Mouse (Mus musculus): ENCODE measurements around the gene Mpl. TPM values are rescaled to one million over a fixed set of nuclear protein-coding genes. Genes with fewer than 3 reads are reported as not detected.
A peak's percentile ranks its signal among the peaks of the same experiment; 100 is the strongest.

Gene Mpl
- polyA plus RNA-seq, 1 experiment from 2014 or later: 0.48 TPM

- no peak for ATAC-seq (ENCODE audit: insufficient read depth, low FRiP score)
Measured at GRCm38 (mm10) chr4:118416329-118416728, 41.0 kb downstream of the Mpl start.

DNA sequence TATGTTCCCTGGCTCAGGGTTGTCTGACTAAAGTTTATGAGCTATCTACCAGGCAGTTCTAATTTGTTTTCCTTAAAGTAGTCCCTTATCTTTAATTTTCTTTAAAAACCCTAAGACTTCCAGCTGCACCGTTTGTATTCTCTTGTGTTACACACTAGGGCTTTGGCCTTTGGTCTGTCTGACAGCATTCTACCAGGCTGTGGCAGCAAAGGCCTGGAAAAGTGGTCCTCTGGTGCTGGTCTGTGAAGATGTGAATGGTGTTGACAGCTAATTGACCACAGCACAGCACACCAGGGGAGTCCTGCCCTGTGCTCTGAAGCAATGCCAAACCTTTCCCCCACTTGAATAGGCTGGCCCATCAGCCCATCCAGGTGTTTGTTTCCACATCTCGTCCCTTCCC, 41.5 kb downstream of the Mpl start:
- peak; percentile 29; the same call in 1 of the 2 replicates for ATAC-seq (ENCODE audit: insufficient read depth, low FRiP score)
- no peak overlapping the region for H3K4me3 ChIP-seq (replicated peaks; ENCODE audit: low read length)
- 86% methylated on average over 2 of the region's 2 CpGs for WGBS
- H3K9me3 ChIP-seq (replicated peaks; ENCODE audit: control insufficient read depth, low read length): no peaks in the 10 kb centered on the region
- no peak overlapping the region for H3K9ac ChIP-seq (ENCODE audit: low read length)
- no peak overlapping the region for H3K4me2 ChIP-seq (ENCODE audit: low read depth, low read length)
- H3K27ac ChIP-seq (ENCODE audit: low read length): no peak overlapping the region
- no peaks in the 10 kb centered on the region for H3K27me3 ChIP-seq (ENCODE audit: control insufficient read depth, insufficient read depth, low read length)
- H3K4me1 ChIP-seq (ENCODE audit: control insufficient read depth, insufficient read depth, low read length): no peaks in the 10 kb centered on the region
- H3K36me3 ChIP-seq (ENCODE audit: control insufficient read depth, insufficient read depth, low read length): peaks cover 3% of the 10 kb centered on the region; the same call in 1 of the 2 replicates

More at GRCm38 (mm10) chr4:118416329-118416728, 41.0 kb downstream of the Mpl start:
- Histone ChIP-seq H3K4me1 (ENCODE audit: control insufficient read depth, insufficient read depth, low read length) (no peaks in the 10 kb centered on the region), H3K27ac (ENCODE audit: low read length) (no peak overlapping the region), H3K4me2 (ENCODE audit: low read depth, low read length) (no peak overlapping the region), H3K4me3 (replicated peaks; ENCODE audit: low read length) (no peak overlapping the region), H3K9me3 (replicated peaks; ENCODE audit: control insufficient read depth, low read length) (no peaks in the 10 kb centered on the region), H3K9ac (ENCODE audit: low read length) (no peak overlapping the region), H3K27me3 (ENCODE audit: control insufficient read depth, insufficient read depth, low read length) (no peaks in the 10 kb centered on the region), H3K36me3 (ENCODE audit: control insufficient read depth, insufficient read depth, low read length) (peaks cover 3% of the 10 kb centered on the region; the same call in 1 of the 2 replicates)
- 89% methylated on average over 5 of the region's 5 CpGs for WGBS

DNA sequence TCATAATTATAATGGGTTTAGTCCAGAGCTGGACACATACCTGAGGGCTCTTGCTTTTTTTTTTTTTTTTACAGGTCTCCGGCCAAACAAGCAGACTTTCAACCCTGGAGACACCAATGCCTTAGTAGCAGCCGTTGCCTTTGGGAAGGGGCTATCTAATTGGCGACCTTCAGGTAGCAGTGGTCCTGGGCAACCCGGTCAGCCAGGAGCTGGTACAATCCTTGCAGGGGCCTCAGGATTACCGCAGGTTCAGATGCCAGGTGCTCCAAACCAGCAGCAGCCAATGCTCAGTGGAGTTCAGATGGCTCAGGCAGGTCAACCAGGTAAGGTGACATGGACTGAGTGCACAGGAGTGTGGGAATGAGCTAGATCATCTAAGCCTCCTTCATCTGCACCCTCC, 43.8 kb downstream of the Mpl start:
- Histone ChIP-seq H3K36me3 (ENCODE audit: control insufficient read depth, insufficient read depth, low read length) (no peaks in the 10 kb centered on the region; the same call in 1 of the 2 replicates), H3K27ac (ENCODE audit: low read length) (no peak overlapping the region), H3K4me1 (ENCODE audit: control insufficient read depth, insufficient read depth, low read length) (peaks cover 4% of the 10 kb centered on the region; the same call in 1 of the 2 replicates), H3K9ac (ENCODE audit: low read length) (no peak overlapping the region), H3K9me3 (replicated peaks; ENCODE audit: control insufficient read depth, low read length) (no peaks in the 10 kb centered on the region), H3K4me3 (replicated peaks; ENCODE audit: low read length) (no peak overlapping the region), H3K27me3 (ENCODE audit: control insufficient read depth, insufficient read depth, low read length) (no peaks in the 10 kb centered on the region), H3K4me2 (ENCODE audit: low read depth, low read length) (no peak overlapping the region)
- no peak for ATAC-seq (ENCODE audit: insufficient read depth, low FRiP score)
- WGBS: 95% methylated on average over 5 of the region's 5 CpGs

DNA sequence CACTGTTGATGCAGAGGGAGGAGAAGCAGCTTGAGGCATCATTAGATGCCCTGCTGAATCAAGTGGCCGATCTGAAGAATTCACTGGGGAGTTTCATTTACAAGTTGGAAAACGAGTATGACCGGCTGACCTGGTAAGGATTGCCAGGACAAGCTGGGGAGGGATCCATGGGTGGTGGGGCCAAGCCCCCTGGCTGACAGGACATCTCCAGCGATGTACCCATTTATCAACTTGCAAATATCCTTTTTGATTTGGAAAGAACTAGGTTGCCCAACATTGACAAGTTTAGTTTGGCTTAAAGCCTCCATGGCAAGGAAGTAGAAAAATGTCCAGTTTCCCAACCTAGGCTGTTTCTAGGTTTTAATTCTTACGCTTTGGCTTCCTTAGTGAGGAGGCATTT, 46.4 kb downstream of the Mpl start:
- no peaks in the 10 kb centered on the region for H3K9me3 ChIP-seq (replicated peaks; ENCODE audit: control insufficient read depth, low read length)
- no peaks in the 10 kb centered on the region; the same call in 1 of the 2 replicates for H3K36me3 ChIP-seq (ENCODE audit: control insufficient read depth, insufficient read depth, low read length)
- ATAC-seq (ENCODE audit: insufficient read depth, low FRiP score): no peak
- WGBS: 93% methylated on average over 5 of the region's 5 CpGs
- no peak overlapping the region for H3K9ac ChIP-seq (ENCODE audit: low read length)
- no peak overlapping the region for H3K4me2 ChIP-seq (ENCODE audit: low read depth, low read length)
- peaks cover 9% of the 10 kb centered on the region for H3K4me1 ChIP-seq (ENCODE audit: control insufficient read depth, insufficient read depth, low read length)
- no peak overlapping the region for H3K4me3 ChIP-seq (replicated peaks; ENCODE audit: low read length)
- H3K27me3 ChIP-seq (ENCODE audit: control insufficient read depth, insufficient read depth, low read length): no peaks in the 10 kb centered on the region
- no peak overlapping the region for H3K27ac ChIP-seq (ENCODE audit: low read length)

DNA sequence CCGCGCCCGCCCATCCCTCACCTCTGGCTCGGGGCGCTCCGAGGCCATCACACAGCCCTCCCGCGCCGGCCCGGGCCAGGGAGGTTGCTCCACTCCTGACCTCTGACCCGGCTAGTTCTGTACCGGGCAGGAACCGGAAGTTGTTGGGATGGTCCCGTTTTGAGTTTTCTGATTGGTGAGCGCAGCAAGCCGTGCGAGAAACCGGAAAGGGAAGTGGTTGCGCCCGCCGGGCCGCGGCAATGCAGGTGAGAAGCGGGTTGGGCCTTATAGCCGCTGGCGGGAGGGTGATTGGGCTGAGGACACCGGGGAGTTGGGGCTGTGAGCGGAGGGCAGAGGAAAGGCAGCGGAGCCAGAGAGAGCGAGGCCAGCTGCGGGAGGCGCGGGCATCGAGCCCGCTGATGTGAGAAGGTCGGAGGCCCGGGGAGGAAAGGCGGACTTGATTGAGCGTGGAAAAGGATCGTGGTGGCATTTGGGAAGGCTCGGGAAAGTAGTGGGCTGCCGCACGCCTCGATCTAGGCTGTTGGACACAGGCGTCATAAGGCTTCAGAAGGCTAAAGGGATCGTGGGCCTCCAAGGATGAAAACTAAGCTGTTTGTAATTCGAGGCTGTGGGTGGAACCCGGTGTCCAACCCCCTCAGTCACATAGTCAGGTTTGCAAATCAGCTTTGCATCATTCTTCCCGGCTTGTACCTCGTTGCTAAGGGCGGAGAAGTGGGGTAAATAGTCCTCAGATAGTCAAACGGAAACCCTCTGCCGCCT, 48.0 kb downstream of the Mpl start, which contains the start of the genes Szt2 and Med8:
Szt2 (minus strand) TSS at position 132 of the 759 bp plus-strand sequence.
Med8 (plus strand) TSS at position 196 of the 759 bp plus-strand sequence.
- no peaks in the 10 kb centered on the region; the same call in 1 of the 2 replicates for H3K36me3 ChIP-seq (ENCODE audit: control insufficient read depth, insufficient read depth, low read length)

GRCm38 (mm10) chr4:118402701-118403100, 54.6 kb downstream of the Mpl start:
- WGBS: 92% methylated on average over 12 of the region's 12 CpGs
- H3K36me3 ChIP-seq (ENCODE audit: control insufficient read depth, insufficient read depth, low read length): 0 out of 2 replicates have a peak, but pooled peaks cover 13% of the 10 kb centered on the region
- no peaks in the 10 kb centered on the region for H3K27me3 ChIP-seq (ENCODE audit: control insufficient read depth, insufficient read depth, low read length)
- no peak overlapping the region for H3K27ac ChIP-seq (ENCODE audit: low read length)
- no peak overlapping the region for H3K9ac ChIP-seq (ENCODE audit: low read length)
- H3K4me1 ChIP-seq (ENCODE audit: control insufficient read depth, insufficient read depth, low read length): no peaks in the 10 kb centered on the region
- no peak overlapping the region for H3K4me3 ChIP-seq (replicated peaks; ENCODE audit: low read length)
- H3K9me3 ChIP-seq (replicated peaks; ENCODE audit: control insufficient read depth, low read length): no peaks in the 10 kb centered on the region
- H3K4me2 ChIP-seq (ENCODE audit: low read depth, low read length): no peak overlapping the region
- no peak for ATAC-seq (ENCODE audit: insufficient read depth, low FRiP score)

More for the DNA sequence above, 48.0 kb downstream of the Mpl start, which contains the start of the genes Szt2 and Med8:
- Histone ChIP-seq H3K27me3 (ENCODE audit: control insufficient read depth, insufficient read depth, low read length) (no peaks in the 10 kb centered on the region), H3K9ac (ENCODE audit: low read length) (peak within 1 kb of the TSS; percentile 86), H3K4me2 (ENCODE audit: low read depth, low read length) (peak within 1 kb of the TSS; percentile 80), H3K4me1 (ENCODE audit: control insufficient read depth, insufficient read depth, low read length) (peaks cover 9% of the 10 kb centered on the region), H3K9me3 (replicated peaks; ENCODE audit: control insufficient read depth, low read length) (no peaks in the 10 kb centered on the region), H3K4me3 (replicated peaks; ENCODE audit: low read length) (peak within 1 kb of the TSS; percentile 80), H3K27ac (ENCODE audit: low read length) (peak within 1 kb of the TSS; percentile 69)
- WGBS: under 1% methylated on average over 53 of the region's 53 CpGs
- ATAC-seq (ENCODE audit: insufficient read depth, low FRiP score): peak; percentile 94

- H3K27me3 ChIP-seq (ENCODE audit: control insufficient read depth, insufficient read depth, low read length): no peaks in the 10 kb centered on the region
- H3K4me3 ChIP-seq (replicated peaks; ENCODE audit: low read length): no peak overlapping the region
- H3K4me1 ChIP-seq (ENCODE audit: control insufficient read depth, insufficient read depth, low read length): no peaks in the 10 kb centered on the region
- H3K4me2 ChIP-seq (ENCODE audit: low read depth, low read length): no peak overlapping the region
- H3K27ac ChIP-seq (ENCODE audit: low read length): no peak overlapping the region
- H3K36me3 ChIP-seq (ENCODE audit: control insufficient read depth, insufficient read depth, low read length): 0 out of 2 replicates have a peak, but pooled peaks cover 13% of the 10 kb centered on the region
- no peak overlapping the region for H3K9ac ChIP-seq (ENCODE audit: low read length)
- no peak for ATAC-seq (ENCODE audit: insufficient read depth, low FRiP score)
- WGBS: 83% methylated on average over 5 of the region's 5 CpGs
- no peaks in the 10 kb centered on the region for H3K9me3 ChIP-seq (replicated peaks; ENCODE audit: control insufficient read depth, low read length)
Measured at GRCm38 (mm10) chr4:118401918-118402317, 55.4 kb downstream of the Mpl start.

DNA sequence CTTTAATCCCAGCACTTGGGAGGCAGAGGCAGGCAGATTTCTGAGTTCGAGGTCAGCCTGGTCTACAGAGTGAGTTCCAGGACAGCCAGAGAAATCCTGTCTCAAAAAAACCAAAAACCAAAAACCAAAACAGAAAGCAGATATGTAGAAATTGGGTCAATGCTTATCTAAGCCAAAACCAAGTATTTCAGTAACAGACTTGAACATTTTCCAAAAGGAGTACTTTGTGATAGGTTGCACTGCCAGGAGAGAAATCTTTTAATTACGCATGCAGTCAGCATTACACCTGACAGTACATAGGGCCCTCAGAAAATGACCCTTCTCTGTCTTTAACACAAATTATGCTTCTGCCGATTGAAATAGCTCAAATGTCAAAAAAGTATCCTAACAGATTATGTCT, 55.9 kb downstream of the Mpl start:
- Histone ChIP-seq H3K4me1 (ENCODE audit: control insufficient read depth, insufficient read depth, low read length) (no peaks in the 10 kb centered on the region), H3K36me3 (ENCODE audit: control insufficient read depth, insufficient read depth, low read length) (0 out of 2 replicates have a peak, but pooled peaks cover 13% of the 10 kb centered on the region), H3K4me2 (ENCODE audit: low read depth, low read length) (no peak overlapping the region), H3K9me3 (replicated peaks; ENCODE audit: control insufficient read depth, low read length) (no peaks in the 10 kb centered on the region), H3K9ac (ENCODE audit: low read length) (no peak overlapping the region), H3K27ac (ENCODE audit: low read length) (no peak overlapping the region), H3K4me3 (replicated peaks; ENCODE audit: low read length) (no peak overlapping the region), H3K27me3 (ENCODE audit: control insufficient read depth, insufficient read depth, low read length) (no peaks in the 10 kb centered on the region)
- ATAC-seq (ENCODE audit: insufficient read depth, low FRiP score): no peak
- 83% methylated on average over 3 of the region's 3 CpGs for WGBS

DNA sequence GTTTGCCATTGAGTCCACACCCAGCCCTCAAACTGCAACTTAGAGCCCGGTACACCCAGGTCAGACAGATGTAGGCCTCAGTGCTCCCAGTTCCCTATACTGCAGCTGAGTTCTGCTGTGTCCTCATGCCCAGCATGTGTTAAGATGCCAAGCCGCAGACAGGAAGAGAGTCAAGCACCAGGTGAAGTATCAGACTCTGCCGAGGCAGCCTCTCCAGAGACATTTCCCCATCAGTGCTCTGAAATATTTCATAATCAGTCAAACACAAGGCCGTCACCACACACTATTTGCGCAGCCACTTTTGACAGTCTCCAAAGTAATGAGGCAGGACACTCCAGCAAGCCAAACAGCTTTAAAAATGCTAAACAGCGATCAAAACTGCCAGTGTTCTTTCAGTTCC, 58.9 kb downstream of the Mpl start:
- no peak overlapping the region for H3K9ac ChIP-seq (ENCODE audit: low read length)
- H3K9me3 ChIP-seq (replicated peaks; ENCODE audit: control insufficient read depth, low read length): no peaks in the 10 kb centered on the region
- H3K4me2 ChIP-seq (ENCODE audit: low read depth, low read length): no peak overlapping the region
- H3K27ac ChIP-seq (ENCODE audit: low read length): no peak overlapping the region
- no peak overlapping the region for H3K4me3 ChIP-seq (replicated peaks; ENCODE audit: low read length)
- ATAC-seq (ENCODE audit: insufficient read depth, low FRiP score): no peak
- H3K4me1 ChIP-seq (ENCODE audit: control insufficient read depth, insufficient read depth, low read length): no peaks in the 10 kb centered on the region
- H3K36me3 ChIP-seq (ENCODE audit: control insufficient read depth, insufficient read depth, low read length): peaks cover 15% of the 10 kb centered on the region; the same call in 1 of the 2 replicates
- 89% methylated on average over 6 of the region's 6 CpGs for WGBS
- H3K27me3 ChIP-seq (ENCODE audit: control insufficient read depth, insufficient read depth, low read length): no peaks in the 10 kb centered on the region
